Mouse (Mus musculus) cerebellum, postnatal 36 days (tissue): ENCODE data around the gene Gm13289.
"Not testable (repeated sequence)": the region's sequence is repeated elsewhere in the genome, so short reads cannot be mapped to it uniquely, and the experiment has no call there.

Source experiments
- DNase-seq, 2 experiments: peaks; one replicate each; pipeline ENCODE4 v3.0.0; 2021 to 2022; ENCODE audit warnings: mixed read lengths in 2 of 2

The Gm13289 gene

DNA sequence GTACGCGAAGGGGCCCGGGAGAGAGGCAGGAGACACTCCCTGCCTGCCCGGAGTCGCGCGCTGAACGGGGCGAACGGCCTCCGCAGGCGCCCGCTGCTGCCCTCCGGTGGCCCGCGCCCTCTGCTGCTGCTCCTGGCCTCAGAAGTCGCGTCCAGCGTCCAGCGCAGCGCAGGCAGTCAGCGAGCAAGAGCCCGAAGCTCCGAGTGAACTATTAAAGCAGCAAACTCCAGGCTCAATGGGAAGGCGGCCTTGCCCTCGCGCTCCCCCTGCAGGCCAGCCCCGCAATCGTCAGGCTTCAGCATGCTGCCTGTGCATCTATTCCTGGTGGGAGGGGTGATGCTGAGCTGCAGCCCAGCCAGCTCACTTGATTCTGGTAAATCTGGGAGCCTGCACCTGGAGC, at the start of gene Gm13289:
TSS of gene Gm13289 (plus strand) at position 301 of the 400 bp plus-strand sequence.
- DNase-seq = not testable (repeated sequence)

DNA sequence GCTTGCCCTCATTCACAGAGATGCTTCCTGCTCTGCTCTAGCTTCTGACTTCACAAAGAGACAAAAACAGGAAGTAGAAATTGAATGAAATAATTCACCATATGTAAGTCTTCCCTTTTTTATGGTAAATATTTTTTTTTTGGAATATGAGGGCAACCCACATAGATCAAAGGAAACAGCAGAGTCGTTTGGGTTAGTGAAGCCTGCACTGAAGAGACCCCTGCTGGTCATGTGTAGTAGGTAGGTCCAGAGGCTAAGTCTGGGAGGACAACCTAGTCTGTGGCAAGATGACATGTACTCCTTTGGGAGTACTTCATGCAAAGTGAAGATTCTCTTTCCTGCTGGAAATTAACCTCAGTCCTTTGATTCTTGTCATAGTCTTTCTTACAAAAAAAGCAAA, 49.4 kb upstream of the Gm13289 start:
- DNase-seq = no peak

DNA sequence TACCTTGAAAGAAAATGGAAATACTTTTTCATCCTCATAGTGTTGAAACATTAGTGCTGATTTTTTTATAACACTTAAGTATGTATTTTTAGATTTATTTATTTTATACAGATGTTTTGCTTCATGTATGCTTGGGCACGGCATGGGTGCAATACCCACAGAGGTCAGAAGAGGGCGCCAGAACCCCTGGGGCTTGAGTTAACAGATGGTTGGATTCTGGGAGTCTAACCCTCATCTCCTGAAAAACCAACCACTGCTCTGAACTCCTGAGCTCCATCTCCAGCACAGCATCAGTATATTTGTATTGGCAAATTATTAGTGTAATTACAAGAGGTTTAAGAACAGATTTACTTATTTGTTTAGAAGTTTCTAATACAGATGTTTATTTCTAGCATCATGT, 38.2 kb upstream of the Gm13289 start:
- DNase-seq = peak; percentile 55 to 60

DNA sequence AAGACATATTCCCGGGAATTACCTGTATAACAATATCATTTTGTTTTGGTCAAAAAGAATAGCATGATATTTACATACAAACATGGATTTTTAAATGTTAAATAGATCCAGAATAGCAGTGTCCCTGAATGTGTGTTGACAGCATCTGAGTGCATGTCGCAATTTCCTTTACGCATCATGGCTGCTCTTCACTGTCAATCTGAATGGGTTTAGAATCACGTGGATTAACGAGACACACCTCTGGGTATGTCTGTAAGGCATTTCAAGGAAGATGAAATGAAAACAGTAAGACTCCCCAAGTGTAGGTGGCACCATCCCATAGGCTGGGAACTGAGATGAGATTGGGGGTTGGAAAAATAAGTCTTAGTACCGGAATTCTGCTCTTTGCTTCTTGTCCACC, 37.7 kb upstream of the Gm13289 start:
- no peak for DNase-seq

DNA sequence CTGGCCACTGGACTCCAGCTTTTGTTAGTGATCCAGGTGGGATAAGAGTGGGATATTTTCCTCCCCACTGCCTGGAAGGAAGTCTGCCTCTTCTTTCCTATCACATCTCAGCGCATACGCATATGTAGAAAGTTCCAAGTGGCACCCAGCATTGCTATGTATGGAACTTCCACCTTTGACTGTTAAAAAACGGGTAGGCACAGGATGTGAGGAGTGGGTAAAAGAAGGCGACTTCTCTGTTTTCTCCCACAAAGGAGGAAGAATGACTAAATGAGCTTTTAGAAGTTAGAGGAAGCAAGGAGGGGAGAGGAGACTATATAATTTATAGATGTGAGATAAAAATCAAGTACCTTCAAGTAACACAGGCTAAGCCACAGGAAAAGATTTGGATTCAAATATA, 35.3 kb upstream of the Gm13289 start:
- no peak for DNase-seq

DNA sequence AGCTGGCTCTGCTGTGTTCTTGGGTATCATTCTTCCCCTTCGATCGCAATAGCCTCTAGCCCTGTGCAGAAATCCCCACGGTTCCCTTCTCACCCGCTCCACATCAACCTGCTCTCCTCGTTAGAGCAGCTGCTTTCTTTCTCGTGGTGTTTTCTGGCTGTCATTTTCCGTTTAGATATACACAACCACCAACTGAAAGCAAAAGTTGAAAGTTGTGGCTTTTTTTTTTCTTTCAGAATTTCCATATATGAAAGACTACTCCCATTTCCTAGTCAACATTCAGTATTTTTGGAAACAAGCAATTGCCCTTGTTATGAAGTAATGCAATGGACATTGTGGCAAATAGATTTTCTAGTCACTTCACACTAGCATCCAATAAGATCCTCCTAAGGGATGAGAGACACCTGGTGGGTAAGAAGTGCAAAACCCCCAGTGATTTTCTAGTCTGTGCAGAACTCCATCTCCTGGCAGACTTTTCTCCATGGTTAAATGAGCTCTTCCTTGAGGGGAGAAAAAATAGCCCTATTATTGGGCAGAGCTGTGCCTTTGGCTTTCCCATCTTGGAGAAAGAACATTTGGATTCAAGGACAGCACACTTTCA, 33.9 kb upstream of the Gm13289 start:
- no peak for DNase-seq

DNA sequence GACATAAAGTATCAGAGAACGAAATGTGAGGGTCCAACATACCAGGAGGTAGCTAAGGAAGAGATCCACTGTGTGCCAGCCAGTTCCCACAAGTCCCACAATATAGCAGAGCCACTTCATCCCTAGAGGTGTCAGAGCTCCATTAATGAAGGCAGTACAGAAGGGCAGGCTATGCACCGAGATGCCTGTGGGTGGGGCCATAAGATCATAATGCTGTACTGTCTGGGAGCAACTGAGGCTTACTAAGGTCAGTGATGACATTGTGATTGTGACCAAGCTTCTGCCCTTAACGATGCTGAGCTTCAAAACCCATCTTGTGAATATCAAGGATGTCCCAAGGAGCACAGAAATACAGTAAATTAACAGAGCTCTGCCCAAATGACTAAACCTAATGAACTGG, 32.5 kb upstream of the Gm13289 start:
- DNase-seq = no peak

DNA sequence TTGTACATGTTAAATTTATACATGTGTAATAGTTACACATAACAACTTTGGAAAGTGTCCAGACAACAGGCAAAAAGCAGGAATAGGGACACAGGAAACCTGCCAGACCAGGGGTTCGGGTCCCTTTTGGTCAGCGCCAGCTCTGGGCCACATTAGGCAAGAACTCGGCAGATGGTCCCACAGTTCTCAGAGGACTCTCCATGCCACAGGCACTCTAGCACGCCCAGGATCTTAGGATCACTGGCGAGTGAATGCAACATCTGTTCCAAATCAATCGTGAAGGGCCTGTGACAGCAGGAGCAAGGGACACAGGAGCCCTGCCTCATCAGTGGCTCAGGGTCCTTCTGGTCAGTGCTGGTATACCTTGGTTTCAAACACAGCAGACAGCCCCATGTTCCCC, 26.8 kb upstream of the Gm13289 start:
- no peak for DNase-seq

DNA sequence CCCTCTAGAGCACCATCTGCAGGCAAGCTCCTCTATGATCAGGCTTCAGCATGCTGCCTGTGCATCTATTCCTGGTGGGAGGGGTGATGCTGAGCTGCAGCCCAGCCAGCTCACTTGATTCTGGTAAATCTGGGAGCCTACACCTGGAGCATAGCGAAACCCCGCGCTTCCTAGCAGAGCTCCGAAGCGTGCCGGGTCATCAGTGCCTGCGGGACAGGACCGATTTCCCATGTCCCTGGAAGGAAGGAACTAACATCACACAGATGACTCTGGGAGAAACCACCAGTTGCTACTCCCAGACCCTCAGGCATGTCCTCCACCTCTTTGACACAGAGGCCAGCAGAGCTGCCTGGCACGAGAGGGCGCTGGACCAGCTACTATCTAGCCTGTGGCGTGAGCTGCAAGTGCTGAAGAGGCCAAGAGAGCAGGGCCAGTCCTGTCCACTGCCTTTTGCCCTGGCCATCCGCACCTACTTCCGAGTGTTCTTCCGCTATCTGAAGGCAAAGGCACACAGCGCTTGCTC, 21.8 kb upstream of the Gm13289 start, which contains the start of gene Gm13271:
TSS of gene Gm13271 (plus strand) at position 51 of the 523 bp plus-strand sequence.
- peak; percentile 66 to 73 for DNase-seq

DNA sequence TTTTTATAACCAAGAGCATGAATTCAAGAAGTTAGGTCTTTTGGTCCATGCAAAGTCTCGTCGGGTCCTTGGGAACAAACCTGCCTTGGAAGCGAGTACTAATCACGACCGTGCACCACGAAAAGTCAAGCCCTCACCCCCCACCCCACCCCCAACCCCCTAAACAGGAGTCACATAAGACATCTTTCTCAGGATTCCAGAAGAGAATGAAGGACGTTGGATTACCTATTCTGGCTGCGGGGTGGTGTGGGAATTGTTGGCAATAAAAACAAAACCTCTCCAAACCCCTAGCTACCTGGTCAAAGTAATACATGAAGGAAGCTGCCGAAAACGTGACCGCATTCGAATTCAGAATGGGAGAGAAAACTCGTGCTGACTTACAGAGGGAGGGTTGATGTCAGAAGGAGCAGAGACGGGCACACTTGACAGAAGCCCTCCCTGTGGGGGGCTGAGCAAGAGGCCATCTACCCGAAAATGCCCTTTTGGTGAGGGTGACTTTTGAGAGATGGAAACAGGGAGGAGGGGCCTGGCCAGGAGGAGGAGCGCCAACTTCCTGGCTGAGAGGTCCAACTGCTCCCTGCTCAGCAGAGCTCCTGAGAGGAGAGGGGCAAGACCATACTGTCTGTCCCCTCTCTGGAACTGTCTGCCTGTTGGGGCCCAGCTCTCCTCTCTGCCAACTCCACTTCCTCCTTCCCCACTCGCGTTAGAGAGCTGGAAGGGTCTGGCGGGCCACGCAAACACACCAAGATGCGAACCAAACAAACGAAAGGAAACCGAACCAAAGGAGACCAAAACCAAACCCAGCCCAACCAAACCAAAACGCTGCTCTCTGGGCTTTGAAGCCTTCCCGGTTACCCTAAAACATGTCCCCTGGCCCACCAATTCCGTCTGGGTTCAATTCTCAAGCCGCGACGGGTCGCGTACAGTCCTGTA, 19.9 kb upstream of the Gm13289 start:
- DNase-seq = not testable (repeated sequence)

DNA sequence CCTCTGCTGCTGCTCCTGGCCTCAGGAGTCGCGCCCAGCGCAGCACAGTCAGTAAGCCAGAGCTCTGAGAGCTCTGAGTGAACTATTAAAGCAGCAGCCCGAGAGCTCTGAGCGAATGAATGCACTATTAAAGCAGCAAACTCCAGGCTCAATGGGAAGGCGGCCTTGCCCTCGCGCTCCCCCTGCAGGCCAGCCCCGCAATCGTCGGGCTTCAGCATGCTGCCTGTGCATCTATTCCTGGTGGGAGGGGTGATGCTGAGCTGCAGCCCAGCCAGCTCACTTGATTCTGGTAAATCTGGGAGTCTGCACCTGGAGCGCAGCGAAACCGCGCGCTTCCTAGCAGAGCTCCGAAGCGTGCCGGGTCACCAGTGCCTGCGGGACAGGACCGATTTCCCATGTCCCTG, 19.1 kb upstream of the Gm13289 start:
- peak; percentile 86 to 93 for DNase-seq

DNA sequence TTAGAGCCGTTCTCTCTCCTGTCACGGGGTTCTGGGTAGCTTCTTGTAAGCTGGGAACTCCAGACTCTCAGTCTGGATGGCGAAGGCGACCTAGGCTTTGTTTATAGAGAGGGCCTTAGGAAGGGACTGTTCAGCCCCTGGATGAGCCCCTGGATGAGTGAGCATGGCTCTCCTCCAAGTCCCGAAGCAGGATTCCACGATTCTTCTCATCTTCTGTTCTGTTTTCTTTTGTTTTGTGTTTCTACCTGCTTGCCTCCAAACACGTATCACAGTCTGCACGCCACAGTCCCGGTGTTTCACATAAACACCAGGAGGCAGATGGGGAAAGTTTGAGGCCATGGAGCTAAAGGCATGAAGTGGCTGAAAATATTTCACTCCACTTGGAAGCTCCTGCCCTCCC, 18.0 kb upstream of the Gm13289 start:
- not testable (repeated sequence) for DNase-seq

DNA sequence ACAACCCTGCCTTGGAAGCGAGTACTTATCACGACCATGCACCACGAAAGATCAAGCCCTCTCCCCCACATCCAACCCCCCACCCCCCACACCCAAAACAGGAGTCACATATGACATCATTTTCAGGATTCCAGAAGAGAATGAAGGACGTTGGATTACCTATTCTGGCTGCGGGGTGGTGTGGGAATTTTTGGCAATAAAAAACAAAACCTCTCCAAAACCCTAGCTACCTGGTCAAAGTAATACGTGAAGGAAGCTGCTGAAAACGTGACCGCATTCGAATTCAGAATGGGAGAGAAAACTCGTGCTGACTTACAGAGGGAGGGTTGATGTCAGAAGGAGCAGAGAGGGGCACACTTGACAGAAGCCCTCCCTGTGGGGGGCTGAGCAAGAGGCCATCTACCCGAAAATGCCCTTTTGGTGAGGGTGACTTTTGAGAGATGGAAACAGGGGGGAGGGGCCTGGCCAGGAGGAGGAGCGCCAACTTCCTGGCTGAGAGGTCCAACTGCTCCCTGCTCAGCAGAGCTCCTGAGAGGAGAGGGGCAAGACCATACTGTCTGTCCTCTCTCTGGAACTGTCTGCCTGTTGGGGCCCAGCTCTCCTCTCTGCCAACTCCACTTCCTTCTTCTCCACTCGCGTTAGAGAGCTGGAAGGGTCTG, 17.0 kb upstream of the Gm13289 start, which contains the start of gene Gm13283:
TSS of gene Gm13283 (plus strand) at position 510 of the 659 bp plus-strand sequence.
- peak; percentile 33 to 41 for DNase-seq

DNA sequence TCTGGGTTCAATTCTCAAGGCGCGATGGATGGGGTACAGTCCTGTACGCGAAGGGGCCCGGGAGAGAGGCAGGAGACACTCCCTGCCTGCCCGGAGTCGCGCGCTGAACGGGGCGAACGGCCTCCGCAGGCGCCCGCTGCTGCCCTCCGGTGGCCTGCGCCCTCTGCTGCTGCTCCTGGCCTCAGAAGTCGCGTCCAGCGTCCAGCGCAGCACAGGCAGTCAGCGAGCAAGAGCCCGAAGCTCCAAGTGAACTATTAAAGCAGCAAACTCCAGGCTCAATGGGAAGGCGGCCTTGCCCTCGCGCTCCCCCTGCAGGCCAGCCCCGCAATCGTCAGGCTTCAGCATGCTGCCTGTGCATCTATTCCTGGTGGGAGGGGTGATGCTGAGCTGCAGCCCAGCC, 16.3 kb upstream of the Gm13289 start:
- DNase-seq = peak; percentile 59 to 68

DNA sequence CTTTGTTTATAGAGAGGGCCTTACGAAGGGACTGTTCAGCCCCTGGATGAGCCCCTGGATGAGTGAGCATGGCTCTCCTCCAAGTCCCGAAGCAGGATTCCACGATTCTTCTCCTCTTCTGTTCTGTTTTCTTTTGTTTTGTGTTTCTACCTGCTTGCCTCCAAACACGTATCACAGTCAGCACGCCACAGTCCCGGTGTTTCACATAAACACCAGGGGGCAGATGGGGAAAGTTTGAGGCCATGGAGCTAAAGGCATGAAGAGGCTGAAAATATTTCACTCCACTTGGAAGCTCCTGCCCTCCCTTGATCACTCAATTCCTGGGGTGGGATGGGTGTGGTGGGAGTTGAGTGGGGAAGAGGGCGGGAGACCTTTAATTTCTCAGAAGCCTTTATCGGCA, 14.9 kb upstream of the Gm13289 start:
- peak; percentile 59 to 67 for DNase-seq

DNA sequence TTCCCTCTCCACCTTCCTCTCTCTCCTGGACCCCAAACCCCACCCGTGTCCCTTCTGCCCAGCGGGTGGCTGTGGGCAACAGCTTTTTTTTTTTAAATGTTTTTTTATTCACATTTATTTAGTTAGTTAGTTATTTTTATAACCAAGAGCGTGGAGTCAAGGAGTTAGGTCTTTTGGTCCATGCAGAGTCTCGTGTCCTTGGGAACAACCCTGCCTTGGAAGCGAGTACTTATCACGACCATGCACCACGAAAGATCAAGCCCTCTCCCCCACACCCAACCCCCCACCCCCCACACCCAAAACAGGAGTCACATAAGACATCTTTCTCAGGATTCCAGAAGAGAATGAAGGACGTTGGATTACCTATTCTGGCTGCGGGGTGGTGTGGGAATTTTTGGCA, 14.4 kb upstream of the Gm13289 start:
- DNase-seq = peak in 1 of 2 experiments; percentile 36

DNA sequence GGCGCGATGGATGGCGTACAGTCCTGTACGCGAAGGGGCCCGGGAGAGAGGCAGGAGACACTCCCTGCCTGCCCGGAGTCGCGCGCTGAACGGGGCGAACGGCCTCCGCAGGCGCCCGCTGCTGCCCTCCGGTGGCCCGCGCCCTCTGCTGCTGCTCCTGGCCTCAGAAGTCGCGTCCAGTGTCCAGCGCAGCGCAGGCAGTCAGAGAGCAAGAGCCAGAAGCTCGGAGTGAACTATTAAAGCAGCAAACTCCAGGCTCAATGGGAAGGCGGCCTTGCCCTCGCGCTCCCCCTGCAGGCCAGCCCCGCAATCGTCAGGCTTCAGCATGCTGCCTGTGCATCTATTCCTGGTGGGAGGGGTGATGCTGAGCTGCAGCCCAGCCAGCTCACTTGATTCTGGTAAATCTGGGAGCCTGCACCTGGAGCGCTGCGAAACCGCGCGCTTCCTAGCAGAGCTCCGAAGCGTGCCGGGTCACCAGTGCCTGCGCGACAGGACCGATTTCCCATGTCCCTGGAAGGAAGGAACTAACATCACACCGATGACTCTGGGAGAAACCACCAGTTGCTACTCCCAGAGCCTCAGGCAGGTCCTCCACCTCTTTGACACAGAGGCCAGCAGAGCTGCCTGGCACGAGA, 13.2 kb upstream of the Gm13289 start:
- peak; percentile 28 to 41 for DNase-seq

DNA sequence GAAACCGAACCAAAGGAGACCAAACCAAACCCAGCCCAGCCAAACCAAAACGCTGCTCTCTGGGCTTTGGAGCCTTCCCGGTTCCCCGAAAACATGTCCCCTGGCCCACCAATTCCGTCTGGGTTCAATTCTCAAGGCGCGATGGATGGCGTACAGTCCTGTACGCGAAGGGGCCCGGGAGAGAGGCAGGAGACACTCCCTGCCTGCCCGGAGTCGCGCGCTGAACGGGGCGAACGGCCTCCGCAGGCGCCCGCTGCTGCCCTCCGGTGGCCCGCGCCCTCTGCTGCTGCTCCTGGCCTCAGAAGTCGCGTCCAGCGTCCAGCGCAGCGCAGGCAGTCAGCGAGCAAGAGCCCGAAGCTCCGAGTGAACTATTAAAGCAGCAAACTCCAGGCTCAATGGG, 3.2 kb upstream of the Gm13289 start, which contains the start of gene Gm13290:
TSS of gene Gm13290 (plus strand) at position 301 of the 400 bp plus-strand sequence.
- not testable (repeated sequence) for DNase-seq

DNA sequence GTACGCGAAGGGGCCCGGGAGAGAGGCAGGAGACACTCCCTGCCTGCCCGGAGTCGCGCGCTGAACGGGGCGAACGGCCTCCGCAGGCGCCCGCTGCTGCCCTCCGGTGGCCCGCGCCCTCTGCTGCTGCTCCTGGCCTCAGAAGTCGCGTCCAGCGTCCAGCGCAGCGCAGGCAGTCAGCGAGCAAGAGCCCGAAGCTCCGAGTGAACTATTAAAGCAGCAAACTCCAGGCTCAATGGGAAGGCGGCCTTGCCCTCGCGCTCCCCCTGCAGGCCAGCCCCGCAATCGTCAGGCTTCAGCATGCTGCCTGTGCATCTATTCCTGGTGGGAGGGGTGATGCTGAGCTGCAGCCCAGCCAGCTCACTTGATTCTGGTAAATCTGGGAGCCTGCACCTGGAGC, 2.8 kb downstream of the Gm13289 start, which contains the start of gene Gm13272:
TSS of gene Gm13272 (plus strand) at position 301 of the 400 bp plus-strand sequence.
- DNase-seq = not testable (repeated sequence)

DNA sequence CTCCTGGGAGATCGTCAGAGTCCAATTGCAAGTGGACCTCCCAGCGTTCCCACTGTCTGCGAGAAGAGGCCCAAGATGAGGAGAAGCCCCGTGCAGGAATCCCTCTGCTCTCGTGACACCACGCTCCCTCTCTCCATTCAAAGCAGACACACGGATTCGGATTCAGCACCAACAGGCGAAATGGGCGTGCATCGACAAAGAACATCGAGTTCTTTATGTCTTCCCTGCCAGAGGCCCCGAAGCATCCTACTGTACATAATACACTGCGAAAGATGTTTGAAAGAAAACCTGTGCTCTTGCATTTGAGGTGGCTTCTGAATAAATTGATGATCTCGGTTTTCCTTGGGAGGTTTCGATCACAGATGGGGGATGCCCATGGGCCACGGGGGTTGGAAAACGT, 3.6 kb downstream of the Gm13289 start:
- not testable (repeated sequence) for DNase-seq

DNA sequence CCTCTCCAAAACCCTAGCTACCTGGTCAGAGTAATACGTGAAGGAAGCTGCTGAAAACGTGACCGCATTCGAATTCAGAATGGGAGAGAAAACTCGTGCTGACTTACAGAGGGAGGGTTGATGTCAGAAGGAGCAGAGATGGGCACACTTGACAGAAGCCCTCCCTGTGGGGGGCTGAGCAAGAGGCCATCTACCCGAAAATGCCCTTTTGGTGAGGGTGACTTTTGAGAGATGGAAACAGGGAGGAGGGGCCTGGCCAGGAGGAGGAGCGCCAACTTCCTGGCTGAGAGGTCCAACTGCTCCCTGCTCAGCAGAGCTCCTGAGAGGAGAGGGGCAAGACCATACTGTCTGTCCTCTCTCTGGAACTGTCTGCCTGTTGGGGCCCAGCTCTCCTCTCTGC, 5.1 kb downstream of the Gm13289 start, which contains the start of gene Ifnz:
TSS of gene Ifnz (plus strand) at position 301 of the 400 bp plus-strand sequence.
- not testable (repeated sequence) for DNase-seq

DNA sequence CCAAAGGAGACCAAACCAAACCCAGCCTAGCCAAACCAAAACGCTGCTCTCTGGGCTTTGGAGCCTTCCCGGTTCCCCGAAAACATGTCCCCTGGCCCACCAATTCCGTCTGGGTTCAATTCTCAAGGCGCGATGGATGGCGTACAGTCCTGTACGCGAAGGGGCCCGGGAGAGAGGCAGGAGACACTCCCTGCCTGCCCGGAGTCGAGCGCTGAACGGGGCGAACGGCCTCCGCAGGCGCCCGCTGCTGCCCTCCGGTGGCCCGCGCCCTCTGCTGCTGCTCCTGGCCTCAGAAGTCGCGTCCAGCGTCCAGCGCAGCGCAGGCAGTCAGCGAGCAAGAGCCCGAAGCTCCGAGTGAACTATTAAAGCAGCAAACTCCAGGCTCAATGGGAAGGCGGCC, 5.6 kb downstream of the Gm13289 start:
- DNase-seq = not testable (repeated sequence)
